Mouse (Mus musculus) layer of hippocampus, postnatal 10 days (tissue): ENCODE data around the gene Agxt. TPM values are rescaled to one million over a fixed set of nuclear protein-coding genes. Genes with fewer than 3 reads are reported as not detected.

Experiments used
- DNase-seq, 2 experiments: peaks; one replicate each; pipeline ENCODE4 v3.0.0; 2021; ENCODE audit warnings: low spot score in 2 of 2
- total RNA-seq, 2 experiments: library from RNA; stranded (reverse); gene quantifications; 2 replicates each; pipeline ENCODE4 v1.2.3; 2021

The Agxt gene
- total RNA-seq, 2 experiments from 2014 or later = not detected

- no peak for DNase-seq
Observed at GRCm38 (mm10) chr1:93194961-93195360, 59.9 kb downstream of the Agxt start.

Other genes starting within 250 kb of the Agxt start
- under 1 TPM in 1 of 2 experiments, not detected in 1; 0.21 TPM for gene Ankmy1, start 232.3 kb upstream of the Agxt start, total RNA-seq
- gene Dusp28, start 228.3 kb upstream of the Agxt start, total RNA-seq = 1 to 10 TPM; 8.3 to 9.6 TPM
- 10 to 100 TPM; 41.7 to 53.5 TPM for gene Rnpepl1, start 224.5 kb upstream of the Agxt start, total RNA-seq
- gene Capn10, start 200.9 kb upstream of the Agxt start, total RNA-seq = 10 to 100 TPM; 50.7 to 55.1 TPM
- gene Gpr35, start 184.4 kb upstream of the Agxt start, total RNA-seq = under 1 TPM; 0.11 to 0.78 TPM
- gene Aqp12, start 128.9 kb upstream of the Agxt start, total RNA-seq = not detected
- gene Kif1a, start 33.3 kb upstream of the Agxt start, total RNA-seq = 100 to 1,000 TPM; 704 to 762 TPM
- not detected for gene 2310007B03Rik, start 25.7 kb downstream of the Agxt start, total RNA-seq
- under 1 TPM; 0.80 to 0.98 TPM for gene Crocc2, start 33.5 kb downstream of the Agxt start, total RNA-seq
- 10 to 100 TPM in 1 of 2 experiments, 1 to 10 TPM in 1; 9.3 to 10.2 TPM for gene Sned1, start 100.6 kb downstream of the Agxt start, total RNA-seq
- gene Mterf4, start 170.7 kb downstream of the Agxt start, total RNA-seq = 10 to 100 TPM; 18.9 to 20.4 TPM
- gene Ppp1r7, start 207.6 kb downstream of the Agxt start, total RNA-seq = 10 to 100 TPM; 62.1 to 73.1 TPM
- 1 to 10 TPM; 7.6 to 7.7 TPM for gene Pask, start 208.2 kb downstream of the Agxt start, total RNA-seq
- under 1 TPM; 0.18 TPM for gene Ano7, start 238.7 kb downstream of the Agxt start, total RNA-seq